Mouse (Mus musculus) thymus, postnatal 4 days (tissue): Measurements from ENCODE around the gene Mdfi.

Experiments
- DNase-seq: peaks from one replicate; pipeline ENCODE4 v3.0.0; 2021

Gene Mdfi

DNA sequence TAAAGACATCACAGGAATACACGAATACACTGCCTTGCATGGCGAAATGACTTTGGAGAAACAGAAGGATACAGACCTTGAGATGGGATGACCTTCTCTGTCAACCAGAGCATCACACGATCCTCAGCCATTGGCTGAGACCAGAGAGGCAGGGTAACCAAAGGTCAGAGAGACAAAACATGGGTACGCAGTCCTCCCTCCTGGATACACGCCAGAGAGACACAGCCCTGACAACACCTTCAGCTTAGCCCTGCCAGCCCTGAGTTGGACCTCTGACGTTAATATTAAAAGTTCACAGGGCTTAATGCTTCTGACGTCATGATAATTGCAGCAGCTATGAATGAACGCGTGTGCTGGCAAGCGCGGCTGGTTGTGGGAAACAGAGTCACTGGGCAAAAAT is 11.1 kb upstream of the Mdfi start:
- DNase-seq = no peak

GRCm38 (mm10) chr17:47843465-47843864 is 9.0 kb upstream of the Mdfi start:
- DNase-seq = no peak

DNA sequence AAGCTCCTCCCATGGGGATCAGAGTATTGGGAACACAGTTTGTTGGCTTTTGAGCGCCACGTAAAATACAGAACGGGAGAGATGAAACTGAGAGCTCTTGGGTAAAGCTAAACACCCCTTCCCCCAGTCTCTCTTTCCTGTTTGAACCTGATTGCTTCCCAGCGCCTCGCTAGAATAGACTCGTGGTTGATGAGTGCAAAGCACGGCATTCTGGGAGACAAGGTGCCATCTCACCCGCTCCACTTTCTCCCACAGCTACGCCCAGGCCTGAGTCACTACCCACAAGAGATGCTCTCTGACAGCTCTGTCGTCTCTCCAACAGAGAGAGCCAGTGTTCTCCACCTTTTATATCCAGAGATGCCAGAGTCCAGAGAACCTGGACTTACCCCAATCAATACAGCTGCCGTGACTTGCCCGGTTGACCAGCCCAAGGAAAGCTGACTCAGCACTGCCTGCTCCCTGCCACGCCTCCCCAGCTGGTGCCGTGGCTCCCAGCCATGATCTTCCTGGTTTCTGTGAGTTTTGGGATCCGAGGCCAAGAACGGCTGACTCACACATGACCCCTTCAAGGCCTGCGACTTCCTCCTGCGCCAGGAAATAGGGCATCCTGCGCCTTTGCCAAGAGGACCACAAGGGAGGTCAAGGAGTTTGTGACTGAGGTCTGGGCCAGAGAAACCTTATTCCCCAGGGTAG is 7.6 kb upstream of the Mdfi start:
- no peak for DNase-seq

- no peak for DNase-seq
These were observed 7.0 kb upstream of the Mdfi start for GRCm38 (mm10) chr17:47841521-47841920.

DNA sequence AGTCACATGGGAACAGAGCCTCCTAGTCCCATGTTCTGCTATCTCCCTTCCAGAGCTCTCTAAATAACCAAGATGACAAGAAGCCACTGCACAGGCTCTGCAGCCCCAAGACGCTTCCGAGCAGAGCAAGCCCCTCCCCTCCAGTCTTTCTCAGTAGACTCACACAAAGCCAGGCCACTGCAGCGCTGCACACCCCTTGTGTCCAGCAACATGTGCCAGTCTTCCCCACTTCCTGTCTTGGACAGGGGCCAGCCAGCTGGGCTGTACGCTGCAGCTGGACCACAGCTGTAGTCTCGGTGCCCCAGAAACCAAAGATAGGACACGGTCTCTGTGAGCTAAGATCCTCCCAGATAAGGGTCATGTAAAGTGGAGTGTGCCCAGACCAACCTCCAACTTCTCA is 3.3 kb upstream of the Mdfi start:
- no peak for DNase-seq

GRCm38 (mm10) chr17:47833628-47834481 is 636 bp downstream of the Mdfi start:
- no peak for DNase-seq

DNA sequence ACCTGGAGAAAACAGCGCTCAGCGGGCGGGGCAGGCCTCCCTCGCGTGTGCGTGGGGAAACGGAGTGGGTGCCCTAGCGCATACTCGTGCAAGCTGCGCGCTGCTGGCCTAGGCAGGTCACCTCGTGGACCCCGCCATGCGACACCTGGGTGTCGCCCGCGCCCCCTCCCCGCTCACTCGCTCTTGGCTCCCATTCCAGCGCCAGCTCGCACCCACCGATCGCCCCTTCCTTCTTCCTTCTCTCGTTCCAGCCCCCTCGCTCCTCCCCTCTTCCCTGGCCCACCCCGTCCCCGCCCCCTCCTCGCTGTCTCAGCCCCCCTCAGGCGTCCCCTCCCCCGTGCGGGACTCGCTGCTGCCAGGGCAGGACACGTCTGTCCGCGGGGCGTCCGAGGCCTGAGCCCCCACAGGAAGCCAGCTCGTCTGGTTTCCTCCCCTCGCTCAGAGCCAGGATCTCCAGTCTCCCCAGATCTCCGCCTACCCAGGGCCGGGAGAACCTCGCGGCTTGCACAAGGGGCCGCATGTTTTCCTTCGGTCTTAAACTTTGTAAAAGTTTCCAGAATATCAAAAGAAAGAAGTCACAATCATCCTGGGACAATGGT is 1.4 kb downstream of the Mdfi start:
- peak; percentile 48 for DNase-seq

GRCm38 (mm10) chr17:47832501-47833028 is 1.9 kb downstream of the Mdfi start:
- DNase-seq = no peak

GRCm38 (mm10) chr17:47831772-47832171 is 2.7 kb downstream of the Mdfi start:
- DNase-seq = no peak

DNA sequence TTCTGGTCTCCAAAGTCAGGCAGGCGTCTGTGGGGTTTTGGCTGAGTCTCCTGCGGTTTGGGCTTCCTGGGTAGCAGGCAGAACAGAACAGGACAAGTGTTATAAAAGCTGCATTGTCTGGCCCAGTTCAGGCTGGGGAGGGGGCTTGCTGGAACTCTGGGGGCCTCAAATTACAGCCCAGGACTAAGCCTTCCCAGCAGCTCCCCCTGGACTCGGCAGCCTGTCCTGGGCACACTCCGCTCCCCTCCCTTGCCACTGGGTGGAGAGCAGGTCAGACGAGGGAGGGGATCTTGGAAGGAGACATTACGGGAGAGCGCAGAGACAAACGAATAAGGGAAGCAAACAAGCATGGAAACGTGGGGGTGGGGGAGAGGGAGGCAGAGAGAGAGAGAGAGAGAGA is 3.3 kb downstream of the Mdfi start:
- DNase-seq = no peak

- no peak for DNase-seq
These were observed 13.2 kb downstream of the Mdfi start for GRCm38 (mm10) chr17:47821339-47821738.

DNA sequence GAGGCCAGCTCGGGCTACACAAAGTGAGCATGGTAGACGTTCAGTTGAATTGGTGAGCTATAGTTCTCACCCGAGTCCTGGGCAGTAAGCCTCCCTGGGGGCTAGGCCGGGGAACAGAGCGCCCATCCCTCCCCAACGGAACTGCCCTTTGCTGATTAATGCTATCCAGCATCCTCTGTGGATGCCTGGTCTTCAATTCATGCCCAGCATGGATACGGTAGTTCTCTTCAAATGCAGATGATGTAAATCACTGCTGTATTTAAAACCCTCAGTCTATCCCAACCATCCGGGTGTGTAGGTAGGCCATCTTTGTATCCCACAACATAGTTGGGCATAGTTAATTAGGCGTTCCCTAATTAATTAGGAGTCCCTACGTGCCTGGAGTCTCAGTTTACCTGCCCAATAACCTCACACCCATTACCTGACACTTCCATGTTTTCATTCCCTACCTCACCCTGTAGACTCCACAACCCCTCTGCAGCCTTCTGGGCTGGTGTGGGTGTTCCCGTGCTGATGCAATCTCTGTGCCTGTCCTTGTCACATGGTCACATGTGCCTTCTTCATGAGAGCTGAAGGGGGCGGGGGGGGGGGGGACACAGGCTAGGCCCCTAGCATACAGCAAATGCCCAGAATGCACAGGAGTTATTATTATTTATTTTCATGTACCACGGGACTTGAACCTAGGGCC is 16.3 kb downstream of the Mdfi start:
- DNase-seq = no peak

DNA sequence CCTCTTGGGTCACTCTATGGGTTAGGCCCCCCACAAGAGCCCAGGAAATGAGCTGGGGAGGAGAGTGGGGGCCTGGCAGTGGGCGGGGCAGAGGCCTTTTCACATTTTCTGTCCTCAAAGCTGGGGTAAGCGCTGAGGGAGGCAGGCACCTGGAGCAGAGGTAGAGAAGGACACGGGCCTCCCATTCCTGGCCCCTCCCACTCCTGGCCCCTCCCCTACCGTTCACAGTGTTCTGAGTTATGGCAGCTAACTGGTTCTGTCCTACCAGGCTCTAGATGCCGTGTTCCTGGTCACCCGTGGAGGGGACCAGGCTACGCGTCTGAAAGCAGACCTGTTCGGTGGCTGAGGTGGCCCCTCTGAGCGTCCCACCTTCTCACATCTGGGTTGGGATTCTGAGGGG is 19.0 kb downstream of the Mdfi start:
- DNase-seq = peak; percentile 32

DNA sequence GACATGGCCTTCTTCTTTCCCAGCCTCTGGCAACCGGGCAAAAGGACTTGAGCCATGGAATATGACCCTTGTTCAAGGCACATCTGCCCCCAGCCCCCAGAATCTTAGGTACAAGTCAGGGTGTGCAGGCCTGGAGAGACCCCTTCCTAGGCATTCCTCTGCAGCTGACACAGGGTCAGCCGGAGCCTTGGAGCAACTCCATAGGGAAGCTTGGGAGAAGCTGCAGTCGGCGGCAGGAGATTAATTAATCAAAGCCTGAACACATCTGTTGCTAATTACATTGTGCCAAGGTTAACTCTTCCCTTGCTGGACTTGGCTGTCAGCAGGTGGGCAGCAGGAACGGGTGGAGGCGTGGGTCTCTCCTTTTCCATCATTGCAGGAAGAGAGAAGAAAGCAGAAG is 20.0 kb downstream of the Mdfi start:
- no peak for DNase-seq

DNA sequence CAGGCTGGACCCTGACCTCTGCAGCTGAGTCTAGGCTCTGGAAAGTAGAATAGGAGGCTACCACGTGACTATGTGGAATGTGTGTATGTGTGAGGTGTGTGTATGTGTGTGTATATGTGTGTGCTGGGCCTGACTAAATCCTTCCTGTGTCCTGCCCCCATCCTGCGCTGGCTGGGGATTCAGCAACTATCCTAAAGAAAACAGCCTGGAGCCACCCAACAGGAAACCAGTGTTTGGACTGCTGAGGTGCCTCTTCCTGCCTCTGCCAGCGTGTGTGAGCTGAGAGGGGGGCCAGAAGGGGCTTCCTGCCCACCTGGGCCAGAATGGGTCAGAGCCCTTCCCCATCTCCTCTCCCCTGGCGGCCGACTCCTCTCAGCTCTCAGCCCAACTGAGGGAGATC is 20.9 kb downstream of the Mdfi start:
- peak; percentile 54 for DNase-seq

- no peak for DNase-seq
These were observed 22.3 kb downstream of the Mdfi start for GRCm38 (mm10) chr17:47812200-47812599.

DNA sequence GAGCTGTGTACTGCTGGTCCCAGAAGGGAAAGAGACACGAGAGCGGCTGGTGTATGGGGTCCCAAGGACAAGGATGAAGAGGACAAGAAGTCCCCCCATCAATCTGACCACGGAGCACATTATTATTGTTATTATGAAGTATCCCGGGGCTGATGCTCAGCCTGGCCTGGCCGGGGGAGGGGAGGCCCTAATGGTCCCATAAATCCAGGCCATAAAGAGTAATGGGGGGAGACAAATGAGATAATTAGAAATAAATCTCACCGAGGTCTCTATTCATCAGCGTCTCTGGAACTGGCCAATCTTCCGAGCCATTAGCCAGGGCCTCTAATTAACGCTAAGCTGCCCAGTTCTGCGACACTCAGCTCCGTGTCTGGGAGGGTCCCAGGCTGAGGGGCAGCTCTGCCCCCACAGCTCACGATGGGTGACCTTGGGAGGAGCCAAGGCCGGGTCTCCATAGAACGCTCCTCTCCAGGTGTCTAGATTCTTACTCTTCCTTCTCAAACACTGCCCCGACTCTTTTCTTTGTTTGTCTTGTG is 23.2 kb downstream of the Mdfi start:
- DNase-seq = no peak

DNA sequence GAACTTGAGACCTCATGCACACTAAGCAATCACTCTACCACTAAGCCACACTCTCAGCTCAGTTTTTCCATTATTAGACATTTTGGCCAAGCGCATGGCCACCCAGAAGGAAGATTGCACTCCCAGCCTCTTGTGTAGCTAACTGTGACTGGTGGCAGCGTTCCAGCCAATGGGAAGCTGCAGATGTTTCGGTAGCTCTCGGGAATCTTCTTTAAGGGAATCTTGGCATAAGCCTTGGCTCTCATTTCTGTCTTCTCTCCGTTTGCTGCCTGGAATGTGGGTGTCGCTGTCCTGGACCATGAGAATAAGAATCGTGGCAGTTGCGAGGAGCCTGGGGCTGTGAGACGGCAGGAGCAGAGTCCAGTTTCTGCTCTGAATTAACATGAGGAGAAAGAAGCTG is 28.3 kb downstream of the Mdfi start:
- no peak for DNase-seq

GRCm38 (mm10) chr17:47805047-47805835 is 29.2 kb downstream of the Mdfi start:
- DNase-seq = no peak

- DNase-seq = peak; percentile 31
These were observed 30.8 kb downstream of the Mdfi start for GRCm38 (mm10) chr17:47803662-47804061.

DNA sequence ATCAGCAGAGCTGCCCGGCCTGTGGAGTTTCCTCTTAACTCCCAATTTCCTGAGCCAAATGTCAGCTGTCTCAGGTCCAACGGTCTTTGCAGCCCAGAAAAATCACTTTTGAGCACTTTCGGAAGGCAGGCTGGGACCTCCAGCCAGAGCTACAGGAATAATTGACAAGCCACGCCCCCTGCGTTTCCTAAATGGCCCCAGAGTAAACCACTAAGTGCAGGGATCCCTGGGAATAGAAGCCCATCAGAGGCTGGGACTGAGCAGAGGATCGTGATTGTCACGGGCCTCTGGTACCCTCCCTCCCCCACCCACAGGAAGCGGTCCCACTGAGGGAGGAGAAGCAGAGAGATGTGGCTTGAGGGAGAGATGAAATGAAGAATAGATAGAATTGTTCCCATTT is 31.7 kb downstream of the Mdfi start:
- no peak for DNase-seq

DNA sequence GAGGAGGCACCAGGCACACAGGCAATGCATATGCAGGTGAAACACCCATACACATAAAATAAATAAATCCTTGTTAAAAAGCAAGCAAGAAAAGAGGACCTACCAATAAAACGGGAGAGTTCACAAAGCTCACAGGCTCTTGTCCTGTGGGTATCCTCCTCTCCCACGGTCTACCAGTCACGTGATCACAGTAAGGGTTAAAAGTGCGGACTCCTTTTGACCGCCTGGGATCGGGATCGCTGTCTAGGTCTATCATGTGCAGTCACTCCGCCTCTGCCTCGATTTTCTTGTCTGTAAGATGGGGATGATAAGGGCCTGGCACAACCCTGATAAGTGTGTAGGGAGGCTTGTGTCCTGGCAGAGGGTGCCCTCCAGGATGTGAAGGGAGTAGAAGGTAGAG is 37.1 kb downstream of the Mdfi start:
- DNase-seq = no peak
